Mouse (Mus musculus) thymus, postnatal 36 days (tissue): ENCODE measurements at regions not wholly inside any gene's neighbourhood (a gene's known extent, or its start where the extent isn't known, plus 50 kb on each side); places are given as distances from the start of the nearest gene placed in this dataset.

Source experiments
- DNase-seq, 2 experiments: peaks; one replicate each; pipeline ENCODE4 v3.0.0; 2022; ENCODE audit warnings: mixed read lengths in 2 of 2

DNA sequence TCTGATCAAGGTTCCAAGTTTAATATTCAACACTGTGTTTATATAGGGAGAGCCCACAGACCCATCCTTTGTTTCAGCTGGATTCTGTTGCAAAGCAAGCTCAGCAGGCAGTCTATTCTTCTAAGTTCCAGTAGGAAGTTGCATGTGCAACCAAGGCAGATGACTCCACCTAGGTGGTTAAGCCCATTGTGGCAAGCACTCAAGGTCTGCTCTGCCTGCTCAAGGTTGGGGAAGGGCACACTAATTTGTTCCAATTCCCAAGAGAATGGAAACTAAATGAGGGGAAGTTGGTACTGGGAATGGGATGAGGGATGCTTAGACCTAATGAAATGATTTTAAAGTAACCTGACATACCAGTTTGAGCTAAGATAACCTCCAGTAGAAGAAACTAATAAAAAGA is 437.3 kb downstream of the 1810013L24Rik start:
- DNase-seq: no peak

DNA sequence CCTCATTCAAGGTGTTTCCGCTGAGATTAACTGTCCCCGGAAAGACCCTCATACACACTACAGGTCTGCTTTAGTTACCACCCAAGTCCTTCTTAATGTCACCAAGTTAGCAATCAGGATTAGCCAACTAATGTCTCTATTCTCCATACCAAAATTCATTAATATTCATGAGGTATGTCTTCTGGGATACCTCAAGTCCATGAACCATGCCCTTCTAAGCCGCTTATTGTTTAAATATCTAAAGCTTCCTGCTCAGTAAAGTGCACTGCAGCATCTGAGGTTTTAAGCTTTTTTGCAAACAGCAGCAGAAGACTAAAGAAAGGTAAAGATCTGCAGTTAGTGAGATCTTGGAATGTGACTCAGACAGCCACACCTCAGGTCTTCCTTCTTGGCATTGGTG is 440.2 kb downstream of the 1810013L24Rik start:
- no peak for DNase-seq

DNA sequence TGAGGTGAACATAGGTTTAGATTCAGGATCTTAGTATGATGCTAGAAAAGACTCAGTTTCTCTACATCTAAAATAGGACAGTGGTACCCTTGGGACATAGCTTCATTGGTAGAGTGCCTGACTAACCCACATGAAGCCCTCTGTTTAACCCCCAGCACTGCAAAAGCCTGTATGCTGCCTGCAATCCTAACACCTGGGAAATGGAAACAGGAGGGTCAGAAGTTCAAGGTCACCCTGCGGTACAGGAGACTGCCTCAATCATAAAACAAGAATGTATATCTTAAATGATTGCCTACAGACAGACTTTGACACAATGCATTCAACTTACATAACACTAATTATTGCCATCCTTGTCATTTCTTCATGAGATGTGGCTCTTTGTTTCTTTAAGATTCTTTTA is 440.8 kb downstream of the 1810013L24Rik start:
- DNase-seq: no peak

DNA sequence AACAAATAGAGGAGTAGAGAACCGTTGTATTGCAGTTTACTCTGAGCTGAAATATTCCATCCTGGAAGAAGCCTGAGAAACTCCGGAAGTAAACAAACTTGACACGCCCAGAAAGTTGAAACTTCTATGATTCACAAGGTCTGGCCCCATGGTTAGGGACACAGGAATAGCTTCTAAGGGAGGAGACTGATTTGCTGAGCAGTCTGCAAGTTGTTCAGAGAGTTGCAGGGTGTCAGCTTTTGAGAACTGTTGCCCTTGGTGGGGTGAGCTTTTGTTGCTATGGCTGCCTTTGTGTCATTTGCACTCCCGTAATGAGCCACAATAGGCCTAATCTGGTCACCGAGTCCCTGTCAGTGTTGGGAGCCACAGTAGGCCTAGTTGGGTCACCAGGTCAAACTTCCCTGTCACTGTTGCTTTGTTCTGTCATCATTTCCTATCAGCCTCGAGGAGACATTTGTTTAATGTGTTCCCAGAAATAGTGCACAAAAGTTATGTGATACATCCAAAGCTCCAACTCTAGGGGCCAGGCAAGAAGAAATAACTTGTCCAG is 443.9 kb downstream of the 1810013L24Rik start:
- DNase-seq: no peak

DNA sequence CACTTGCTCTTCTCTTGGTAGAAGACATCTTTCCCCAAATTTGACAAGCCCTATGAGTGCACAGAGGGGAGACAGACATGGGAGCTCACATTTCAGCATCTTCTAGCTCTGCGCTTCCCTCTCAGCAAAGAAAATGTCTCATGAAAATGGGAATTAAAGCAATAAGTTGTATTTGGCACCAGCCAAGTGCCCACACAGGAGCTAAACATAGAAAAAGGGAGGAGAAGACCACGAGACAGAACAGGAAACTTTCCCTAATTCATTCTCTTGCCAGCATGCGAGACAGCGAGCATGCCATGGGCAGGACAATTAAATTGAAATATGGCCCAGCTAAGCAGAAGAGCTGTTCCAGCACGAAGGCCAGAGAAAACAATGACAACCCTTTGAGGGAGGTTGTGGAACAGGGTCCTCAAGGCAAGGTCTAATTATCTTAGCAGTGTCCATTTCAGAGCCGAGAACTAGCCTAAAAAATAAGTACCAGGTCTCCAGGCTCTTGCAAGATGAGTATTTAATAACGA is 444.7 kb downstream of the 1810013L24Rik start:
- DNase-seq: no peak

DNA sequence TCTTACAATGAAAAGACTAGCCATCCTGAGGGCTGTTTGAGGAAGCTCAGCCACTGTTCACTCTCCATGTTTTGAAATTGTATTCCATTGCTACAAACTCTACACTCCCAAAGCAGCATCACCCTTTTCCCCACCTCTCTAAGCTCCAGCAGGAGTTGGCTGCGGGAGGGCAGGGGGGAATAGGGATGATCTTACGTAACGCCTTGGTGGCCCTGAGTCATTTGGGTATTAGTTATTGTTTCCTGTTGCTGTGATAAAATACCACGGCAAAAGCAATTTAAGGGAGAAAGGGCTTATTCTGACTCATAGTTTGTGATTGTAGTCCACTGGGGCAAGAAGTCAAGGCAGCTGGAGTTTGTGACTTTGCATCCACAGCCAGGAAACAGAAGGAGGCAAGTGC is 445.5 kb downstream of the 1810013L24Rik start:
- DNase-seq: no peak

DNA sequence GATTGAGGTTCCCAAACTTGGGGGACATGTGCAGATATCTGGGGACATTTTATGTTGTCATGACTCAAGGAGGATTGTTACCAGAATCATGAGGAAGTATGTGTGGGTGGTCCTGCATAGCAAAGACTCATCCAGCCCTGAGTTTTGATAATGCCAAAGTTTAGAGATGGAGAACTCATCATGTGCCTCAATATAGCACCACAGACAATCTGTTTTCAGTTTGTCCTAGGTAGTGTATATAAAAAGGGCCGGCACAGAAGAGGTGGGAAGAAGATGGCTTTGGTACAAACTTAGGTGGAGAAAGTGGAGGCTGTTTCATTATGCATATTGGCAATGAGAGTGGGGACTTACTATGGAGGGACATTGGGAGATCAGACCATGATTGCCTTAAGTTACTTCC is 447.2 kb downstream of the 1810013L24Rik start:
- DNase-seq: no peak

DNA sequence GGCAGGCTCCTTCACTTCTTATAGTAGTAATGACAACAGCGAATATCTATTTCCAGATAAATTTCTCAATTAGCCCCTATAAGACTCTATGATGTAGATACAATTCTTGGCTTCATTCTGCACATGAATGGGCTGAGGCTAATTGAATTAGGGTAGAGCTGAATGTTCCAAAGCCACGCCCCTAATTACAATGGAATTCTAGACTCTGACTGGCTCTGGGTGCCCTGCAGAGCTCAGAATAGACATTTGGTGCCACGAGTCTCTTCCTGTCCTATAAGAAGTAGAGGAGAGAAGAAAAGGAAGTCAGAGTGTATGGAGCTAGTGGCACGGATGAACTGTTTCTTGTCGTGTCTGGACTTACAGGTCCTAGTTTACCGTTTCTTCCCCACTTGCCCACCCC is 449.8 kb downstream of the 1810013L24Rik start:
- DNase-seq: no peak

DNA sequence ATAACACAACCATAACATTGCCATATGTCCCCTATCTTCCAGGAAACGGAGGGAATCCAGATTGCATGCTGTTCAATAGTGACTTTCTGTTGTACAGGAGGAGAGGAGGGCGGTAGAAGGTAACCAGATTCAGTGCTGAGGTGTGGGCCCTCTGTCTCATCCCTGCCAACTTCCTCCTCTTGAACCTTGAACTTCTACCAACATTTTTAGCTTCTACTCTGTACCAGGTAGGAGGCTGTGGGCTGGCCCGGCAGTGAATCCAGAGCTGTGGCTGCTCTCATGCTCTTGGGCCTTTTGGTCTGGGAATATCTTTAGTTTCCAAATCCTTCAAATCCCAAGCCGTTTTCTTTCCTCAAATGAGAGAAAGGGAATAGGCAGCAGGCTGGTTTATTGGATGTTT is 450.5 kb downstream of the 1810013L24Rik start:
- DNase-seq: no peak

DNA sequence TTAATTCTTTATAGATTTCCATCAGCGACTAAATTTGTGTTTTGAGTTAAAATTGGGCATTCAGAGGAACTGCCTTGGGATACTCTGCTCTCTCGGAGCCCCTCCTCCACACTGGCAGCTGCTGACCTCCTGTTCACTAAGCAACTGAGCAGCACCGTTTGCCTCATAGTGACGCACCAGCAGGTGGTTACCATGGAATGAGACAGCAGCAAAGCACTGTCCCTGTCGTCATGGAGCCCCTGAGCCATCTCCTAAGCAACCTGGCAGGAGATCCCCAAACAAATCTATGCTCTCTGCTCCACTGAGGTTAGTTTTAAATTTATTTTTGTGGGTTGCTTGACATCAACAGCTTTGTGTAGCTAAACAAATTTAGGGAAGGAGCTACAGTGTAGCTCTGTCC is 451.0 kb downstream of the 1810013L24Rik start:
- DNase-seq: no peak

DNA sequence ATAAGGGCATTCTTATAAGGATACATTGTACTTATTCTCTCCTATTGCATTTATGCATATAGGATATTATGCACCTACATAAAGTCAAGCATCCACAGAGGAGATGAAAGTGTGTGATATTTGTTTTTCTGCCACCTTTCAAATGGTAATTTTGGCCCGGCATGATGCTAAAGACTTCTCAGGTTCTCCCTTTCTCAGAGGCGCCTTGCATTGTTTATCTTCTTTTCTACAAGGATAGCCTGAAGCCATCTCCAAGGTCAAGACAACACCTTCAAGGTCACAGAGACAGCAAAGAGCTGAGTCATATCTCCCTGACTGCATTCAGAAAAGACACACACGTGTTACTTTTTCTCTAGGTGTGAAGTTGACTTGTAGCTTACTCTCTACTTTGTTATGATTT is 454.5 kb downstream of the 1810013L24Rik start:
- DNase-seq: no peak

DNA sequence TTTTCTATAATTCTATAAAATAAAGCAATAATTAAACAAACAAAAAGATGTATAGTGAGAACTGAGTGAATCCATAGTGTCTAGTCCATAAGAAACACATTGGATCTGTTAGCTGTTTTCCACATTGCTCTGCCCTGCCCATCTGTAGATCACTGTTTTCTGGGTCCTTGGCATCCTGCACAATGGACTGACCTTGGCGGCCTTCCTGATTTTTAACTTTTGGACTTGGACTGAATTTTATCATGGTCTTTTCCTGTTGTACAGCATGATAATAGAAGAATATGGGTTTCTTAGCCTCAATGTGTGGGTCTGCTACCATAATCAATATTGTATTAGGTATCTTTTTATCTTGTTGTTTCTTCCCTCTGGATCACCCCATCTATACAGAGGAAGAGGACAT is 456.0 kb downstream of the 1810013L24Rik start:
- no peak for DNase-seq

DNA sequence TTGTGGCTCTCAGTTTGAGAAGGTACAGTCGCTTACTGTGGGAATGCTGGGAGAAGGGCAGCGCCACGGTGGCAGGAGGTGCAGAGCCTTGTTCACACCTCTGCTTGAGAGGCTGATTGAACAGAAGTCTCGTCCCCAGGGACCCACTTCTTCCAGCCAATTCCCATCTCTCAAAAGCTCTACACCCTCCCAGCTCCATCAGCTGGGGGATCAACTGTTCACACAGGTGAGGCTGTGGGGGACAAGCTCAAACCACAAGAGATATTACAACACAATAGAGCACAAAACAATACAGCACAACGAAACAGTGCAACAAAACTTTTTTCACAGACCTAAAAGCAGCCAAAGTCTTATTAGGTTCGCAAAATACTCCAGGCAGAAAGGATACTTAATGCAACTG is 457.7 kb downstream of the 1810013L24Rik start:
- DNase-seq: no peak

DNA sequence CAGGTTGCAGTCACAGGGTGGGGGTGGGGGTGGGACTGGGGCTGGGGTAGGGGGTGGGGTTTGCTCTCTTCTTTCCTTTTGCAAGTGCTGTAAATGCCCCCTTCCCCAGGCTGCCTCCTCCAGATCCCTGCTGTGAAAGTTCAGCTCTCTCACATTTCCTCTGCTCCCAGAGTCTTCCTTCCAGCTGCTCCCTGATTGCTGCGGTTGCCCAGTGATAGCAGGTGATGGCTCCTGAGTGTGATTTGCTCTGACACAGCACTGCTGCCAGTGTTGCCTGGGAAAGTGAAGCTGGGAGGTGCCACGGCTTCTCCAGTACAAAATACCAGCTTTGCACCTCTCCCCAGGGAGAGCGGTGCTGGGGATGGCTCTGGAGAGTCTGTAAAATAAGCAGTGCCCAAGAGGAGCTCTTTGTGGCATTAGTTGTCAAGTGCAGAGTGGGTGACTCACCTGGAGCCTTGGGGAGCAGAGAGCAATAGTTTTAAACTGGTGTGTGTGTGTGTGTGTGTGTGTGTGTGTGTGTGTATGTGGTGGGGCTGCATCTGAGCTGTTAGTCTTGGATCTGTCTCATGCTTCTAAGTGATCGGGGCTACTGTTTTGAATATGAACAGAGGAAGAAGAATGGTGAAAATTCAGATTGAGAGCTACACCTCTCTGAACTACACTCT is 461.6 kb downstream of the 1810013L24Rik start:
- DNase-seq: no peak

DNA sequence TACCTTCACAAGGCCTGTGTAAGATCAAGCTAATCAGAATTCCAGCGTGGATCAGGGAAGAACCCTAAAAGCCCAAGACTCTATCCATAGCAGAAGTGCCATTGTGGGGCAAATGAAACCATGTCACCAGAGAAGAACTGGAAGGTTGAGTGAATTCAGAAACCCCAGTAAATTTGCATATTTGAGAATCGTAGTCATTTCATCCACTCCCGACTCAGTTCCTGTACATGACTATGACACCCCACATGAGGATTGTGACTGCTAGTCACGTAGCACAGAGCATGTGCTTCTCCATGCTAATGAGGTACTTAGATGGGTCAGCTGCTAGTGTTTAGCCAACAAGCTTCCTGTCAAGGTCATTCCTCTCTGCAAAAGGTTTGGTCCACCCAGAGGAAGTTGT is 473.2 kb downstream of the 1810013L24Rik start:
- DNase-seq: no peak

DNA sequence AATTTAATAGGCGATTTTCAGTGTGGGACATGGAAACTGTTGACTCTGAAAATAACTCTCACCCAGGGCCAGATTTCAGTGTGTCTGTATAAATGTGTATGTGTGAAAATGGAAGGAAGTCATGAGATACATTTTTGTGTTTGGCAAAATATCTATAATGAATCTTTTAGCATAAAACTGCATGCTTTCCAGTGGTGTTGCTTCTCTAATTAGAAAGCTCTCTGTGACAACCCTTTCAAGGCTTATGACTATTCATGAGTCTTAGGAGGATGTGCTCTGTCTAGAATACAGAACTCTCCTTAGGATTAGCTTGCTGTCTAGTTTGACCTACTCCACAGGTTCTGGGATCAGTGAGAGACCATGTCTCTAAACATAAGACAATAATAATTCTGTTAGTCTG is 474.2 kb downstream of the 1810013L24Rik start:
- DNase-seq: no peak

DNA sequence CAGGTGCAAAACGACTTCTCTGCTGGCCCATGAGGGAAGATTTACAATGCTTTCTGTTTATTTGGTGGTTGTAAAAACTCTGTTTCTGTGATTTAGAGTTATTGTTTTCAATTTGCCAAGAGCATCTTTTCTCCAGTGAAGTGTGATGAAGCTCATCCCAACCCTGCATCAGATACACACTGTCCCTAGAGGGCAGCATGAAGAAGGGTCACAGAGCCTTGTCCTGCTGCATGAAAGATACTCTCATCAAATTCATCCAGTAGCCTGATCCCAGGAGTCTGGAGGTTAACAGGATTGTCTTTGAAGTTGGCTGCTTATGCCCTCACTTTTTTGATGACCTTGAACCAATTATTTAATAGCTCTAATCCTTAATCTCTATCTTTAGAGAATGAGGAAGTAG is 480.8 kb downstream of the 1810013L24Rik start:
- DNase-seq: no peak

DNA sequence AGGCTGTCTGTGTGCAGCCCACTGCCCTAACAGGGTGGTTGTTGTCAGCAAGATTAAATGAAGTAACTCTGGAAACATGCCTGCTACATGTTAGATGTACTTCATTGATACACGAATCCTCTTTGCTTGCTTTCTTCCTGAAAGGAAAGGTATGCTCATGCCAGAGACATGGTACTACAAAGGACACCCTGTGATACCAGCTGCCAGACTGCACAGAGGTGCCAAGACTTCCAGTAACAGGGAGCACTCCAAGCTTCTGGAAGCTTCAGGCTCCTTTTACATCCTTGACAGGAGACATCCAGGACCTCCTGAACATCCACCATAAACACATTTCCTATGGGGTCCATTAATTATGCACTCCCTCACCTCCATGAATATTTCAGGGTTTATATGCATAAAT is 505.7 kb downstream of the 1810013L24Rik start:
- no peak for DNase-seq

DNA sequence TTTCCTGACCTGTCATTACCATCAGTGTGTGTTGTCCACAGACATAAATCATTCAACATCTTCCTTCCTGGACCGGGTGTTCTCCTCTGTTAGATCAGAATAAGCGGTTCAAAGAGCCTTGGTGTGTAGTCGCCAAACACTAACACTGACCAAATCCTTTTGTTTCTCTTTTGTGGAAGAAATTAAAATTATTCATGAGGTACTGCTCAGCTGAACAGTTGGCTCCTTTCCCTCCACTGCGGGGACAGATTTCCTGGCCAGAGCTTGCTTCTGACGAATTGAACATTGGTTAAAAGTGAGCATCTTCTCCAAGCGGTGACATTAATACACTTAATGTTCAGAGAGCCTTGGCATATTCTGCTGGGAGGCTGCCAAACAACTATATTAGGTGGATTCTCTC is 506.2 kb downstream of the 1810013L24Rik start:
- no peak for DNase-seq

DNA sequence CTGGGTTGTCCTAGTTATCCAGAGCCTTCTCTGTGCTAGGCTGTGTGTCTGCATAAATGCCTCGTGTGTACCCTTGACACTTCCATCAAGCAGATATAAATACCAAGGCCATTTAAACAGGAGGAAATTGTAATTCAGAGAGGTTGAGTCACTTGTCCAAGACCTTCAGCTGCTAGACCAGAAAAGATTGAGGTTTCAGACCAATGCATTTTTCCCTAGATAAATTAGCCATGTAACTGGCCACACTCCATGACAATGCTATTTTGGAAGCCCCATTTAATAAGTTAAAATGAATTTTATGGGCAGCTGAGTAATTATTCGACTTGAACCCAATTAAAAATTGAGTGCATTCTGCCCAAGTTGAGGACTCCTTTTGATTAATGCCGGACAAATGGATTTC is 509.6 kb downstream of the 1810013L24Rik start:
- DNase-seq: no peak

DNA sequence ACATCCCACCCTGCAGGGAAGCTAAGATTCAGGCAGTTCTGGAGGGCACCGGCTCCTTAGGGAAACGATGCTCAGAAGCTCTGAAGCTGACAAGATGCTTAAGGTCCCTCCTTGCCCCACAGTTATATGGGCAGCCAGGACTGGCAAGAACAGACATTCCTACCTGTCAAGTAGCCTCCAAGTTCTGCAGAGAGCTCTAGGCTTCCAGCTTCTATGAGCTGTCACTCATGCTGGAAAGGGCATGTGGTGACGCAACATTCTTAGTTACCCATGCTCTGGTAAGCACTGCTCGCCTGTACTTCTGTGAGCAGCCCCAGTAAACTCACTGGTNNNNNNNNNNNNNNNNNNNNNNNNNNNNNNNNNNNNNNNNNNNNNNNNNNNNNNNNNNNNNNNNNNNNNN is 511.3 kb downstream of the 1810013L24Rik start:
- no peak for DNase-seq

DNA sequence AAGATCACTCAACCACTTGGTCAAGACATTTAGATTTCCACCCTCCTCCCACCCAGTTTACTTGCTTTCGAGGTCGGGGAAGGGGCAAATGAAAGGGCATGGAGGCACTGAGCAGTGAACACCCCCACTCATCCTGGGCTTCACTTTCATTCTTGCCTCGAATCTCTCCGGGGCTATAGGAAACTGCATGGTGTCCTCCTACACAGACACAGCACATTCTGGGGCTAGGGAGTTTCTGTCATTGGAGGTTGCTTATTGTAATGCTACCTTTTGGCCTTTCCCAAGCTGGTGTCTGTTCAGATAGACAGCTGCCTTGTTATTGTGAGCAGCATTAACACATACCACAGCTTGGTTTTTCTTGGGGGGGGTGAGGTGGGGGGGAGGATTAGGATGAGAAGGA is 523.9 kb downstream of the 1810013L24Rik start:
- DNase-seq: no peak

DNA sequence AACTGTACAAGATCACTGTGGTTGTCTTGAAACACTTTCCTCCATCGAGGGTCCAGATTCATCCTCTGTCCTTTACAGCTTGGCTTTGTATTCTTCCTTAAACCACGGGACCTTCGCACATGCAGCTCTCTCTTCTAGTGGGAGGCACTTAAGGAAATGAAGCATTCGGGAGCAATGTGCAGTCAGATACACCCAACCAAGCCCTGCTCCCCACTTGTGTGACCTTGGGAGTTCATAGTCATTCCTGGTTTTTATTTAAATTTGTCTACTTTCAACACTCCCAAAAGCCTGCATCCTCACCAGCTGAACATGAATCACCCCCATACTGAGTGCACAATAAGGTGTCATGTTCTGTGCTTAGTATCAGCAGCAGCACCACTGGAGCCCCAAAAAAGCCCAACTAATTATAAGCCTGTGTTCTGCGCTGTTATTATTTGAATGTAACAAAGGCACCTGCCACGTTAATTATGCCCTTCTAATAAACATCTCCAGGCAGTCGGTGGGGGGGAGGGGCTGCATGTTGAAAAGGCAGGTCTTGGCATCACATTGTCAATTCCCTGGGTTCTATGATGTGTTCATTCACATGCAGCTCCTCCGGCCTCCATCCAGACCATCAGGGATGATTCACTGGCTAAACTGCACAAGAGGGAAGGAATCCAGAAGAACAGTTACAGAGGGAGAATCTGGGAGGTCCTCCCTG is 524.6 kb downstream of the 1810013L24Rik start:
- no peak for DNase-seq

DNA sequence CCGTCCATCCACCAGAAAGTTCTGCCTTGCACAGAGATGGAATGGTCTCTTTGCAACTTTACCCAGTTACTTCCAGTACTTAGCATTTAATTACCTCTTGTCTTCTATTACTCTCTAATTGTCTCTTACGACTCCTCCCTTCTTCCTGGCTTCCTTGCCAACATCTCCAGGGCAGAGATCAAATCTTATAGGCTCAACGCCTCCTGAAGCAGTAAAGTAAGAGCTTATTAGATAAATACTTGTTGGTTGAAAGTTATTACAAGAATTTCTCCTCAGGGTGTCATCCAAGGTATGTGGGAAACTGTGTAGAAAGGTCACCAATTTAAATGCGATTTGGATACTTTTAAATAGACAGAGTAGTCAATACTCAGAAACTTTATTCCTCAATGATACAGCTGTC is 528.8 kb downstream of the 1810013L24Rik start:
- DNase-seq: no peak
